Mouse (Mus musculus) myocyte (in vitro differentiated cells): ENCODE results near the gene C77080.

Experiments
- CEBPB ChIP-seq: IDR thresholded peaks from 2 replicates; pipeline ENCODE4 v1.6.1; 2011; ENCODE audit warnings: mild to moderate bottlenecking, moderate library complexity; ENCODE audit not compliant: poor library complexity, insufficient read depth, severe bottlenecking
- E2F4 ChIP-seq: IDR thresholded peaks from one replicate; pipeline ENCODE4 v1.6.1; 2011; ENCODE audit warnings: mild to moderate bottlenecking, control low read depth, moderate library complexity; ENCODE audit not compliant: insufficient read depth
- MAX ChIP-seq: IDR thresholded peaks from one replicate; pipeline ENCODE4 v1.6.1; 2011; ENCODE audit warnings: low read depth, mild to moderate bottlenecking, control low read depth
- MYOD1 ChIP-seq, 3 experiments: IDR thresholded peaks; one replicate each; pipeline ENCODE4 v1.6.1; 2011; ENCODE audit warnings: control low read depth in 2 of 3, low read depth in 2 of 3, mild to moderate bottlenecking in 2 of 3, moderate library complexity in 1 of 3; ENCODE audit not compliant: insufficient read length in 2 of 3, control insufficient read depth in 1 of 3
- MYOG ChIP-seq, 3 experiments: IDR thresholded peaks; one replicate each; pipeline ENCODE4 v1.6.1; 2011; ENCODE audit warnings: control low read depth in 2 of 3, low read depth in 2 of 3, mild to moderate bottlenecking in 2 of 3; ENCODE audit not compliant: insufficient read length in 2 of 3, control insufficient read depth in 1 of 3, insufficient read depth in 1 of 3
- POLR2A ChIP-seq: IDR thresholded peaks from one replicate; pipeline ENCODE4 v1.6.1; 2011; ENCODE audit warnings: low read depth, mild to moderate bottlenecking, control low read depth, moderate library complexity; ENCODE audit not compliant: insufficient read length
- POLR2AphosphoS2 ChIP-seq: IDR thresholded peaks from one replicate; pipeline ENCODE4 v1.6.1; 2011; ENCODE audit warnings: low read depth, control low read depth; ENCODE audit not compliant: insufficient read length
- REST ChIP-seq: IDR thresholded peaks from one replicate; pipeline ENCODE4 v1.6.1; 2011; ENCODE audit warnings: mild to moderate bottlenecking, control low read depth, moderate library complexity; ENCODE audit not compliant: insufficient read depth, insufficient read length
- SRF ChIP-seq: IDR thresholded peaks from one replicate; pipeline ENCODE4 v1.6.1; 2011; ENCODE audit warnings: low read depth; ENCODE audit not compliant: control insufficient read depth, insufficient read length
- TCF12 ChIP-seq: IDR thresholded peaks from one replicate; pipeline ENCODE4 v1.6.1; 2011; ENCODE audit warnings: mild to moderate bottlenecking, control low read depth; ENCODE audit not compliant: poor library complexity, insufficient read depth, severe bottlenecking
- TCF3 ChIP-seq: IDR thresholded peaks from one replicate; pipeline ENCODE4 v1.6.1; 2011; ENCODE audit warnings: low read depth, control low read depth; ENCODE audit not compliant: insufficient read length
- USF1 ChIP-seq: IDR thresholded peaks from one replicate; pipeline ENCODE4 v1.6.1; 2011; ENCODE audit warnings: low read depth, mild to moderate bottlenecking, control low read depth, moderate library complexity

- no peak for TF ChIP-seq POLR2A
- no peak for TF ChIP-seq USF1
- TF ChIP-seq MAX = no peak
- no peak for TF ChIP-seq MYOD1 (IDR thresholded peaks at IDR 0.05; ENCODE audit: control insufficient read depth in 1 of 3, insufficient read length in 2 of 3, low read depth in 2 of 3)
- no peak for TF ChIP-seq POLR2AphosphoS2
- TF ChIP-seq TCF12 = no peak
- no peak for TF ChIP-seq MYOG (IDR thresholded peaks at IDR 0.05; ENCODE audit: control insufficient read depth in 1 of 3, insufficient read depth in 1 of 3, insufficient read length in 2 of 3, low read depth in 2 of 3)
- TF ChIP-seq TCF3 = no peak
- TF ChIP-seq E2F4 = no peak
- TF ChIP-seq CEBPB = no peak
- no peak for TF ChIP-seq REST
- TF ChIP-seq SRF = no peak
Measured at GRCm38 (mm10) chr4:129227985-129228381, 33.2 kb downstream of the C77080 start.
